Mouse (Mus musculus) megakaryocyte, embryonic 14.5 days (primary cell): ENCODE data around the gene Parp9.
"Not testable (repeated sequence)": the region's sequence is repeated elsewhere in the genome, so short reads cannot be mapped to it uniquely, and the experiment has no call there.

Source experiments
- FLI1 ChIP-seq: IDR thresholded peaks from 2 replicates; pipeline ENCODE4 v1.6.1; 2012; ENCODE audit warnings: low read length, inconsistent platforms, mixed read lengths
- GATA1 ChIP-seq: IDR thresholded peaks from 3 replicates; pipeline ENCODE4 v1.6.1; 2012; ENCODE audit warnings: mixed read lengths, low read length, inconsistent platforms, borderline replicate concordance

DNA sequence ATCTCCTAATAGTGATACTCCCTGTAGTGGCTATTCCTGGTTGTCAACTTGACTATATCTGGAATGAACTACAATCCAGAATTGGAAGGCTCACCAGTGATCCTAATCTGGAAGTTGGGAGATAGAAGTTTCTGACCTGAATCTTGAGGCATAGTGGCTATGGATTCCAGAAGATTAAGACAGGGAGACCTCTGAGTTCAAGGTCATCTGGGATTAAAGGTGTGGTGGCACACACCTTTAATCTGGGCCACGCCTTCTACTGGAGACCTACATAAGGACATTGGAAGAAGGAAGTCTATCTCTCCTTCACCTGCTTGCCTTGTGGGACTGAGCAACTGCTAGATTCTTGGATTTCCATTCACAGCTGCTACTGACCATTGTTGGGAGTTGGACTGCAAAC is 40.2 kb downstream of the Parp9 start, which contains the start of gene Kpna1:
- not testable (repeated sequence) for TF ChIP-seq GATA1, FLI1
